Mouse (Mus musculus): Measurements from ENCODE around the gene Fastk. TPM values are rescaled to one million over a fixed set of nuclear protein-coding genes. Genes with fewer than 3 reads are reported as not detected.
A peak's percentile ranks its signal among the peaks of the same experiment; 100 is the strongest.

The Fastk gene
- total RNA-seq, 2 experiments from 2014 or later: 96.6 to 105 TPM

GRCm38 (mm10) chr5:24426556-24427284 is 18.4 kb downstream of the Fastk start:
- intact Hi-C loops (cut with DNase I): no loop called here
- DNase-seq (ENCODE audit: extremely low spot score in 1 of 2, low spot score in 2 of 2): peak in 1 of 2 experiments; percentile 45

GRCm38 (mm10) chr5:24426037-24426432 is 19.1 kb downstream of the Fastk start:
- intact Hi-C loops (cut with DNase I): no loop called here

GRCm38 (mm10) chr5:24425421-24426036 is 19.6 kb downstream of the Fastk start:
- intact Hi-C loops (cut with DNase I): loop anchor here (2.0 kb wide), 1 partner anchor 19 kb away; the partner anchor contains the start of gene Fastk
- peak in 1 of 2 experiments; percentile 46 for DNase-seq (ENCODE audit: extremely low spot score in 1 of 2, low spot score in 2 of 2)

More at GRCm38 (mm10) chr5:24426037-24426432, 19.1 kb downstream of the Fastk start:
- peak in 1 of 2 experiments; percentile 31 for DNase-seq (ENCODE audit: extremely low spot score in 1 of 2, low spot score in 2 of 2)

- intact Hi-C loops (cut with DNase I): loop anchor here (2.0 to 5.0 kb wide), 2 partner anchors 20 to 52 kb away; partner anchors contain the start of gene Fastk
- DNase-seq (ENCODE audit: extremely low spot score in 1 of 2, low spot score in 2 of 2): peak; percentile 44 to 92
Measured at GRCm38 (mm10) chr5:24424861-24425411, 20.2 kb downstream of the Fastk start.

- no peak for DNase-seq (ENCODE audit: extremely low spot score in 1 of 2, low spot score in 2 of 2)
- intact Hi-C loops (cut with DNase I): loop anchor here (2.0 to 5.0 kb wide), 2 partner anchors 21 to 53 kb away; partner anchors contain the start of gene Fastk
Measured at GRCm38 (mm10) chr5:24424004-24424781, 20.9 kb downstream of the Fastk start.

GRCm38 (mm10) chr5:24423129-24424003 is 21.7 kb downstream of the Fastk start, which contains the start of the genes Cdk5 and Slc4a2:
Gene Cdk5 (minus strand): TSS chr5:24423530.
Gene Slc4a2 (plus strand): TSS chr5:24423837.
- intact Hi-C loops (cut with DNase I): loop anchor here (2.0 to 5.0 kb wide), 2 partner anchors 21 to 54 kb away; partner anchors contain the start of gene Fastk
- peak; percentile 99 for DNase-seq (ENCODE audit: extremely low spot score in 1 of 2, low spot score in 2 of 2)

GRCm38 (mm10) chr5:24420381-24420780 is 24.7 kb downstream of the Fastk start:
- intact Hi-C loops (cut with DNase I): loop anchor here (5.0 kb wide), 1 partner anchor 57 kb away; no protein-coding TSS in a partner anchor
- no peak for DNase-seq (ENCODE audit: extremely low spot score in 1 of 2, low spot score in 2 of 2)

GRCm38 (mm10) chr5:24417587-24417986 is 27.5 kb downstream of the Fastk start:
- no peak for DNase-seq (ENCODE audit: extremely low spot score in 1 of 2, low spot score in 2 of 2)
- intact Hi-C loops (cut with DNase I): no loop called here

- intact Hi-C loops (cut with DNase I): no loop called here
Measured at GRCm38 (mm10) chr5:24416222-24416736, 28.8 kb downstream of the Fastk start.

GRCm38 (mm10) chr5:24413938-24414337 is 31.1 kb downstream of the Fastk start:
- intact Hi-C loops (cut with DNase I): no loop called here
- no peak for DNase-seq (ENCODE audit: extremely low spot score in 1 of 2, low spot score in 2 of 2)

More at GRCm38 (mm10) chr5:24416222-24416736, 28.8 kb downstream of the Fastk start:
- DNase-seq (ENCODE audit: extremely low spot score in 1 of 2, low spot score in 2 of 2): peak; percentile 50 to 74

- intact Hi-C loops (cut with DNase I): no loop called here
- no peak for DNase-seq (ENCODE audit: extremely low spot score in 1 of 2, low spot score in 2 of 2)
Measured at GRCm38 (mm10) chr5:24413042-24413693, 31.9 kb downstream of the Fastk start, which contains the start of gene Asic3. Gene Asic3 (plus strand): TSS chr5:24413392.

GRCm38 (mm10) chr5:24412063-24412462 is 33.0 kb downstream of the Fastk start:
- intact Hi-C loops (cut with DNase I): no loop called here
- DNase-seq (ENCODE audit: extremely low spot score in 1 of 2, low spot score in 2 of 2): no peak

GRCm38 (mm10) chr5:24409466-24409865 is 35.6 kb downstream of the Fastk start:
- intact Hi-C loops (cut with DNase I): no loop called here
- peak in 1 of 2 experiments; percentile 26 for DNase-seq (ENCODE audit: extremely low spot score in 1 of 2, low spot score in 2 of 2)

- DNase-seq (ENCODE audit: extremely low spot score in 1 of 2, low spot score in 2 of 2): peak in 1 of 2 experiments; percentile 34
- intact Hi-C loops (cut with DNase I): no loop called here
Measured at GRCm38 (mm10) chr5:24408651-24409050, 36.4 kb downstream of the Fastk start.

- DNase-seq (ENCODE audit: extremely low spot score in 1 of 2, low spot score in 2 of 2): no peak
- intact Hi-C loops (cut with DNase I): no loop called here
Measured at GRCm38 (mm10) chr5:24405389-24405876, 39.7 kb downstream of the Fastk start.

- intact Hi-C loops (cut with DNase I): no loop called here
- no peak for DNase-seq (ENCODE audit: extremely low spot score in 1 of 2, low spot score in 2 of 2)
Measured at GRCm38 (mm10) chr5:24404594-24405360, 40.3 kb downstream of the Fastk start.

Measured in left cerebral cortex, postnatal 10 days (tissue).